In genomic region chr17:43276220-43276619, GRCm38 (mm10) we compare ENCODE assay signal across 21 mouse cellular contexts. TPM values are rescaled to one million over a fixed set of nuclear protein-coding genes. Genes with fewer than 3 reads are reported as not detected.
DNase-seq lines count a peak whose midpoint lies in the region; ATAC-seq and TF ChIP-seq lines count a peak whose summit lies in the region.
"Had no signal": no experiment of that assay in that cellular context is flagged by ENCODE, and none has a peak within 500 bp of the region (broad histone marks: within the 10 kb centered on the region; RNA-seq: fewer than 3 reads in every experiment).

No protein-coding gene starts in this region.

- no peak overlapping the region for H3K9ac ChIP-seq in intestine, embryonic 15.5 days
- H3K9ac ChIP-seq: embryonic facial prominence, embryonic 13.5 days; forebrain, embryonic 13.5 days; heart, embryonic 13.5 days had no signal

- 0 out of 2 replicates have a peak, but pooled peaks cover 4% of the 10 kb centered on the region for H3K4me1 ChIP-seq in intestine, embryonic 15.5 days (replicated peaks)
- peaks cover 10% of the 10 kb centered on the region; the same call in 1 of the 2 replicates for H3K4me1 ChIP-seq in small intestine, adult 2 months (ENCODE audit: control insufficient read depth, insufficient read depth, insufficient read length, low read length)

- no peak for TF ChIP-seq CTCF in small intestine, adult 2 months (IDR thresholded peaks at IDR 0.05; ENCODE audit: extremely low read depth, insufficient read length, insufficient replicate concordance, low read depth, low read length)

- no peak overlapping the region; the same call in 1 of the 2 replicates for H3K27ac ChIP-seq in intestine, embryonic 15.5 days
- peak overlapping the region; percentile 54 for H3K27ac ChIP-seq in small intestine, adult 2 months (ENCODE audit: insufficient read depth, low read depth, low read length)
- H3K27ac ChIP-seq: embryonic facial prominence, embryonic 13.5 days; forebrain, embryonic 13.5 days; heart, embryonic 13.5 days had no signal

- no peaks in the 10 kb centered on the region for H3K27me3 ChIP-seq in intestine, embryonic 15.5 days (replicated peaks)
- no peaks in the 10 kb centered on the region for H3K27me3 ChIP-seq in small intestine, adult 2 months (ENCODE audit: control insufficient read depth, insufficient read depth, low read length)
- H3K27me3 ChIP-seq: CH12.LX; embryonic facial prominence, embryonic 13.5 days; forebrain, embryonic 13.5 days; heart, embryonic 13.5 days; Patski had no signal

- H3K36me3 ChIP-seq in intestine, embryonic 15.5 days, result no peaks in the 10 kb centered on the region
- no peaks in the 10 kb centered on the region for H3K36me3 ChIP-seq in small intestine, adult 2 months (ENCODE audit: control insufficient read depth, insufficient read depth, low read length)
- H3K36me3 ChIP-seq: embryonic facial prominence, embryonic 13.5 days; heart, embryonic 13.5 days had no signal

- 62% methylated on average over 6 of the region's 6 CpGs for WGBS in intestine, embryonic 15.5 days
- 28% methylated on average over 6 of the region's 6 CpGs for WGBS in small intestine, adult 2 months

- TF ChIP-seq POLR2A in small intestine, adult 2 months (IDR thresholded peaks at IDR 0.05; ENCODE audit: low read depth, low read length), result no peak

- no peaks in the 10 kb centered on the region for H3K9me3 ChIP-seq in intestine, embryonic 15.5 days
- H3K9me3 ChIP-seq: embryonic facial prominence, embryonic 13.5 days; forebrain, embryonic 13.5 days; heart, embryonic 13.5 days had no signal

- no peak overlapping the region for H3K4me2 ChIP-seq in intestine, embryonic 15.5 days (replicated peaks)
- H3K4me2 ChIP-seq: embryonic facial prominence, embryonic 13.5 days; forebrain, embryonic 13.5 days; heart, embryonic 13.5 days had no signal

- peak; percentile 52 for DNase-seq in kidney, adult 9 months
- DNase-seq in kidney, adult 18-20 months, result no peak
- DNase-seq in kidney, postnatal 36 days, result peak; percentile 10 to 12
- DNase-seq in kidney, postnatal 25 days, result no peak
- no peak for DNase-seq in urinary bladder, adult 18-20 months (ENCODE audit: low spot score in 2 of 2)
- DNase-seq: adrenal gland, postnatal 14 days; cerebellum, adult 11-12 months; cerebellum, adult 9-10 months; cerebellum, postnatal 25 days; gastrocnemius, postnatal 36 days; heart, postnatal 36 days had no signal

- H3K4me3 ChIP-seq in intestine, embryonic 15.5 days (replicated peaks), result no peak overlapping the region
- no peak overlapping the region for H3K4me3 ChIP-seq in small intestine, adult 2 months (ENCODE audit: low read depth, low read length)
- H3K4me3 ChIP-seq: embryonic facial prominence, embryonic 13.5 days; forebrain, embryonic 13.5 days; heart, embryonic 13.5 days had no signal

- peak; percentile 88 for ATAC-seq in intestine, embryonic 15.5 days
- ATAC-seq: activated CD4-positive, CD25-positive, alpha-beta regulatory T cell, adult 4 months had no signal

RNA-seq across cellular contexts. Expression of gene Adgrf1, which starts 6.1 kb away (rescaled TPM):
- polyA plus RNA-seq in intestine, embryonic 15.5 days (2015; fragmentation: Nextera tagmentation; extraction: Ambion mirVana), result 0.15 and 0.19 TPM in 2 replicates
- 0.06 and 0.17 TPM in 2 replicates for polyA plus RNA-seq in small intestine, adult 2 months (2012; rRNA removed)
- polyA plus RNA-seq: activated CD4-positive, CD25-positive, alpha-beta regulatory T cell, adult 4 months; embryonic facial prominence, embryonic 13.5 days; forebrain, embryonic 13.5 days; heart, postnatal 0 days; hindbrain, embryonic 11.5 days had no signal

Comparison
In these comparisons a context has a peak if more than half of its experiments do, and no peak if none do; other contexts are left out.
1. DNase-seq: peak in kidney, adult 9 months (single experiment) and kidney, postnatal 36 days (2 of 2); none in kidney, adult 18-20 months (single experiment), kidney, postnatal 25 days (0 of 2) and urinary bladder, adult 18-20 months (0 of 2).